Mouse (Mus musculus) central nervous system, embryonic 11.5 days (tissue): ENCODE results near the gene Plekhg2. TPM values are rescaled to one million over a fixed set of nuclear protein-coding genes. Genes with fewer than 3 reads are reported as not detected.

ENCODE experiments used
- polyA plus RNA-seq: library from polyadenylated mRNA; depleted of rRNA; stranded (reverse); fragments of >200 nt; gene quantifications from 2 replicates; pipeline ENCODE4 v1.2.3, GENCODE M21; 2012; rRNA removed

The Plekhg2 gene
- polyA plus RNA-seq, result 44.0 and 64.1 TPM in 2 replicates

DNA sequence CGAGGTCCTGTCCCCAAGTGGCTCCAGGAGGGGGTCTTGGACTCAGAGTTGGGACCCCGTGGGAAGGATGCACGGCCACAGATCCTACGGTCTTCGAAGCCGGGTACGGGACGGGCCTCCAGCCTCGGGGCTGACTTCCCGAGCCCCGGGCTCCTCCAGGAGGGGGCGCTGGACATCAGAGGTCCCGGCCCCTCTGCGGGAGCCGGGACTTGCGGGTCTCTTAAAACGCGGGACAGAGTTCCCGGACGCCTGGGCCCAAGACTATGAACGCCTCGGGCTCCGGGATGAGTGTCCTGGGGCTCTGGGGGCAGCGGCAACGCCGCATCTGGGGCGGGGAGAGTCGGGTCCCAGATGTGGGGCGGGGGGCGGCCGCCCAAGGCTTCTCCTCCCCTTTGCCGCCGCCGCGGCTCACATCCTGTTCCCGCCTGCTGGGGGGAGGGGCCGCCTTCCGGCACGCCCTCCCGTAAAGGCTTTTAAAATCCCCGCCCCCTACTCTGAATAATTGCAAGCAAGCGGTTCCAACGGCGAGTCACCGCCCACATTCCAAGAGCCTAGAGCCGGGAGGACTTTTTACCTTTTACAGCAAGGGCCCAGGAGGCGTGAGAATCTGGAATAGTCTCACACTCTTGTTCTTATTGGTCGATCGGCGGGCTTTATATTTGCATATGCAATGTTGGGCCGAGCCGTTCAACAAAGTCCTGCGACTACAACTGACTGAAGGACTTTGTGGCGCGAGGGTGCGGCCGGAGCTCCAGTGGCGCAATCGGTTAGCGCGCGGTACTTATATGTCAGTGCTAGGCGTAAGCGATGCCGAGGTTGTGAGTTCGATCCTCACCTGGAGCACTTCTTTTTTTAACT, at the start of gene Plekhg2:
Gene Plekhg2, minus strand, starts transcription at position 349 of the 858 bp plus-strand sequence.

DNA sequence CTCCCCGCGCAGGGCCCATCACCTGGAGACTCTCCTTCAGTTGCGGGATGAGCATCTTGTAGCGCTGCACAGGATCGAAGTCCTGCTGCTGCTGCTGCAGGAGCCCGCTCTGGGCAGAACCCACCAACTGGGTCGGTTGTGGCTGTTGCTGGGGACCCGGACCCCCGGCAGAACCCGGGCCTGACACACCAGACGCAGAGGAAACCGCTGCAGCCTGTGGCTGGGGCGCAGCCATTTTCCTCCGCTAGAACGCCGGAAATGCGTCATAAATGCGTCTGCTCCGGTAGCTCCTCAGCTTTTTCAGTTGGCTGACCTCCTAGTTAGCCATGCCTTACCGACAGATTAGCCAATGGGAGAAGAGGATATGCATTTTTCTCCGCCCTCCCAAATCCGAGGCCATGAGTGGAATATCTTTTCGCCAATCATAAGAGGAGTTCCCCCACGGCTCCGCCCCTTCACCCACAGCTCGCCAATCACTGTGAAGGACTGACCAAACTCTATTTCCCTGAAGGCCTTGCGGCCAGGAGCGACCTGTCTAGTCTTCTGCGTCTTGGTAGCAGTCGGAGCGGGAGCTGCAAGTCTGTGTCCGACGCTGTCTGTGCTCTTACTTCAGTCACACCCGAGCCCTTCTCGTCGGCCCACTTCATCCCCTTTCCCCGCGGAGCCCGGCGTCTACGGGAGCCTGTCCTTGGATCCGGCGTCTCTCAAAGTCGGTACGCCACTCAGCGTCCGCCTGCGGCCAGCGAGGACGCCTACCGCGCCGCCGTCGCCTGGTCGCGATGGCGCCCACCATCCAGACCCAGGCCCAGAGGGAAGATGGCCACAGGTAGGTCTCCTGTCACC, 20.3 kb upstream of the Plekhg2 start, which contains the start of the genes Med29 and Paf1:
Gene Med29, minus strand, starts transcription at position 280 of the 843 bp plus-strand sequence.
Gene Paf1, plus strand, starts transcription at position 523 of the 843 bp plus-strand sequence.

DNA sequence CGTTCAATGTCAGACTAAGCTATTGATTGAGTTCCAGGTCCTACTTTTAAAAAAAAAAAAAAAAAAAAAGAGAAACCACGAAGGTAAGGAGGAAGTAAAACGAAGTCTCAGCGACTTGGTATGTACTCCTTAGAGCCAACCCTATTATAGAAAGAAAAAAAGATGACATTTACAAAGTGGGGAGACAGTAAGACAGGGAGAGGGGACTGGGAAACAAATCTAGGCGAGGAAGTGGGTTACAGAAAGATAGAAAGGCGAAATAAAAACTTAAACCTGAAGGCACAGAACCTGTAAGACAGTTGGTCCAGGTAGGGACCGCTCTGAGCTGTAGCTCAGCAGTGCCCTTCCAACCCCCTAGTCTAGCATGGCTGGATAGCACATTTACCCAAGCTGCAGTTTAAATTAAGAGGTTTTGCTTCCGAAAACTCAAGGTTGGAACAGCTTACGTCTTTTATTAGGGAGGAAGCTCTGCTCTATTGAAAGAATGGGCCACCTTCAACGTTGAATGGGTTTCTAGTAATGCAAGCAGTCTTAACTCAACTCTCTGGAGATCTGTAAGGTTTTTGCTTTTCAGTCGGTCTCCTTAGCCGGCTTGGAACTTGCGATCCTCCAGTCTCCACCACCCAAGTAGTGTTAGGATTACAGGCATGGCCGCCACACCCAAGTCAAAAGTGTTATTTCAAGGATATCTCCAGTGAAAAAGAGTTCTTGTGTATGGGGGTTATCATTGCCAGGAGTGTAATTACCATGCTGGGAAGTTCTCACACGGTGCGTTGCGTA, 8.0 kb upstream of the Plekhg2 start, which contains the start of gene Zfp36:
Gene Zfp36, minus strand, starts transcription at position 17 of the 780 bp plus-strand sequence.

DNA sequence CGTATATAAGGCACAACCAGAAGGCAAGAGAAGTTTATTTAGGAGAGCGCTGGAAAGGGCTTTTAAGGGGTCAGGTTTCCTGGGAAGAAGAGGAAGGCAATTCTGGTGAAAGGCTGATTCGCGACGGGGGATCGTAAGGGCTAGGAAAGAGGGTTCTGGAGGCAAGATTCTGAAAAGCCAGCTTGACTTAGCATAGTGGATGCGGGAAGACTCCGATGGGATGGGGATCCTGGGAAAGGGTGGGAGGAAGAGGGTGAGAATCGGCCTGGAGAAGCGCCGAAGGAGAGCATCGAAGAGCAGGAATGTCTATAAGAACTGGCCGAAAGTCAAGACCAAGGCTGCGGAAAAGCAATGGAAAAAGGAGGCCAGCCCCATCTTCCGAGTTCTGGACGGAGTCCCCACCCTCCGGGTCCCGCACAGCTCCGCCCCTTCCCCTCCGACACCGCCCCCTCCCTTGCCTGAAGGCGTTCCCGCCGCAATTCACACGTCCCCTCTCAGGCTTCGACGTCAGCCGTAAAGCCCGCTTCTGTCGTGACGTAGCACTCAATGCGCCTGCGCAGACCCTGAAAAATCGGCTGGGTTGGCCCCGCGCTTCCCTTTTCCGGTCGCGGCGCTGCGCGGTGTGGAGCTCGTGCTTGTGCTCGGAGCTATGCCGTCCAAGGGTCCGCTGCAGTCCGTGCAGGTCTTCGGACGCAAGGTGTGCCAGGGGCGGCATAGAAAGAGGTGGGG, 22.1 kb downstream of the Plekhg2 start, which contains the start of gene Rps16:
Gene Rps16, plus strand, starts transcription at position 498 of the 729 bp plus-strand sequence.

DNA sequence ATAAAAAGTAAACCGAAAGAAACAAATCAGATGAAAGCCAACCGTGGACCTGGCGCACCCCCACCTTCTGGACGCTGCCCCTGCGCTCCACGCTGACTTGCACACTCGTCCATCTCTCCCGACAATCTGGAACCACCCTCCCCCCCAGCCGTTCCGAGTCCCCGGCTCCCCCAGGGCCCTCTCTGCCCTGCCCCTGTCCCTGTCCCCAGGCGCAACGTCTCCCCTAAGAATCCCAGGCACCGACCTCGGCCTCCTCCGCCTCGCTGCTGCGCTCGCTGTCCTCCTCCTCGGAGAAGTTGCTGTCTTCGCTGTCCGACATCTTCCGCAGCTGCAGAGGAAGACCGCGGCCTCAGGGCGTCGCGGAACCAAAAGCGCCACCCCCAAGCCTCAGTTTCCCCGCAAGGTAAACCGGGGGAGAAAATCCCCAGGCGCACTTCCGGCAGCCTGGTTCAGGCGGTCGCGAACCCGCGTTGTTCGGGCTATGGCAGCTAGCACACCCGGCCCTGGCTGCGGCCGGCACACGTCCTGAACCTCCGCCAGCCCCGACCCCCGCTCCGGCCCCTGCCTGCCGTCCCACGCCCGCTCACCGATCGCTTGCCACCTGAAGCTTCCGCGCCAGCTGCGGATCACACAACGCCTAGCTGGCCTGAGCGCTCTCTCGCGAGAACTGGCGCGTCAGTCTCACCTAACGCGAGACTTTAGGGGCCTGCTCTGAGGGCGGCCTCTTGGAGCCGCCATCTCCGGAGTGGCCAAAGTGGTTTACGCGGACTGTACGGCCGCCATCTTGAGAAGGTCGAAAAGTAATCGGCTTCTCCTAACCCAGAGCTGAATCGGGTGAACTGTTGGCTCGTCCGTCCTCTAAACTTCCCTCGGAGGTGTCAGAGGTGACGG, 34.0 kb downstream of the Plekhg2 start, which contains the start of gene Supt5:
Gene Supt5, minus strand, starts transcription at position 639 of the 891 bp plus-strand sequence.

DNA sequence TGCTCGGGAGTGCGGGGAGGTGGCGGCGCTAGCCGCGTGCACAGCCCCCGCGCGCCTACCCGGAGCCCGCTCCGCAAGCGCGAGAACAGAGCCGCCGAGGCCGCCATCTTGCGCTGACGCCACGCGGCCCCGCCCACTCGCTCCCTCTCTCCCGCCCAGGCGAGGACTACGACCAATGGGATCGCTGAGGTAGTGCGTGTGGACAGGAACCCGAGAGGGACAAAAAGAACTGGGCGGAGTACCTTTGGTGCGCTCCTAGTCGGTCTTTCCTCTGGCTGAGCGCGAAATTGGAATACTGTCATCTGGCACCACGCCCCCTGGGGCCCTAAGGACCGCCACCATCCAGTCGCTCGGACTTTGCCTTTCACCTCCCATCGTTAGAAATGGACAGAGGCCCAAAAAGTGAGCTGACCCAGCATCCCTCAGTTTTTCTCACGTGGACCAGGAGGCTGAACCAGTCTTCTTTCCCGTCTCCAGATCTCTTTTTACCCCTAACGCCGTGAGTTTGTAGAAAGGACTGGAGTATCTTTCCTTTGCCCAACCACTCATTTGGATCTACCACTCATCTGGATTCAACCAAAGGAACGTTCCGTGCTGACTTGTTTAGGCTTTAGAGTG, 60.4 kb downstream of the Plekhg2 start, which contains the start of gene Timm50:
Gene Timm50, minus strand, starts transcription at position 147 of the 618 bp plus-strand sequence.

Other genes starting within 250 kb of the Plekhg2 start
- 0.02 and 0.04 TPM in 2 replicates for gene 9530053A07Rik, start 243.1 kb downstream of the Plekhg2 start, polyA plus RNA-seq
- gene Fbl, start 202.9 kb downstream of the Plekhg2 start, polyA plus RNA-seq, result 311 and 605 TPM in 2 replicates
- gene Dyrk1b, start 193.1 kb downstream of the Plekhg2 start, polyA plus RNA-seq, result 27.0 and 31.1 TPM in 2 replicates
- gene Eid2, start 104.7 kb downstream of the Plekhg2 start, polyA plus RNA-seq, result 37.7 and 38.6 TPM in 2 replicates
- gene Eid2b, start 94.9 kb downstream of the Plekhg2 start, polyA plus RNA-seq, result 13.9 and 15.5 TPM in 2 replicates
- gene Selenov, start 81.4 kb downstream of the Plekhg2 start, polyA plus RNA-seq, result 0.65 and 3.9 TPM in 2 replicates
- gene Dll3, start 70.4 kb downstream of the Plekhg2 start, polyA plus RNA-seq, result 41.2 and 93.1 TPM in 2 replicates
- gene Timm50, start 60.5 kb downstream of the Plekhg2 start, polyA plus RNA-seq, result 99.1 and 125 TPM in 2 replicates
- gene Supt5, start 33.9 kb downstream of the Plekhg2 start, polyA plus RNA-seq, result 102 and 105 TPM in 2 replicates
- gene Rps16, start 21.9 kb downstream of the Plekhg2 start, polyA plus RNA-seq, result 2,195 and 2,197 TPM in 2 replicates
- 3.4 and 4.2 TPM in 2 replicates for gene Zfp36, start 7.7 kb upstream of the Plekhg2 start, polyA plus RNA-seq
- gene Med29, start 20.1 kb upstream of the Plekhg2 start, polyA plus RNA-seq, result 32.8 and 45.9 TPM in 2 replicates
- 124 and 409 TPM in 2 replicates for gene Paf1, start 20.4 kb upstream of the Plekhg2 start, polyA plus RNA-seq
- 10.2 and 17.1 TPM in 2 replicates for gene Gmfg, start 64.8 kb upstream of the Plekhg2 start, polyA plus RNA-seq
- 17.1 and 23.3 TPM in 2 replicates for gene Lrfn1, start 79.4 kb upstream of the Plekhg2 start, polyA plus RNA-seq
- not detected in 2 replicates for gene Ifnl2, start 137.9 kb upstream of the Plekhg2 start, polyA plus RNA-seq
- gene Ifnl3, start 150.2 kb upstream of the Plekhg2 start, polyA plus RNA-seq, result not detected in 2 replicates
- not detected in 2 replicates for gene Sycn, start 168.3 kb upstream of the Plekhg2 start, polyA plus RNA-seq
- 0.07 TPM in 1 of 2 replicates, not detected in the other for gene Nccrp1, start 174.7 kb upstream of the Plekhg2 start, polyA plus RNA-seq
- gene Samd4b, start 225.5 kb upstream of the Plekhg2 start, polyA plus RNA-seq, result 47.4 and 72.3 TPM in 2 replicates
- gene Pak4, start 225.6 kb upstream of the Plekhg2 start, polyA plus RNA-seq, result 30.7 and 42.8 TPM in 2 replicates